Mouse (Mus musculus) cerebellum, adult 9-11 months (tissue): ENCODE measurements around the gene Hibch.
"Not testable (repeated sequence)": the region's sequence is repeated elsewhere in the genome, so short reads cannot be mapped to it uniquely, and the experiment has no call there.

Experiments used
- DNase-seq: peaks from one replicate; pipeline ENCODE4 v3.0.0; 2022

Gene Hibch

DNA sequence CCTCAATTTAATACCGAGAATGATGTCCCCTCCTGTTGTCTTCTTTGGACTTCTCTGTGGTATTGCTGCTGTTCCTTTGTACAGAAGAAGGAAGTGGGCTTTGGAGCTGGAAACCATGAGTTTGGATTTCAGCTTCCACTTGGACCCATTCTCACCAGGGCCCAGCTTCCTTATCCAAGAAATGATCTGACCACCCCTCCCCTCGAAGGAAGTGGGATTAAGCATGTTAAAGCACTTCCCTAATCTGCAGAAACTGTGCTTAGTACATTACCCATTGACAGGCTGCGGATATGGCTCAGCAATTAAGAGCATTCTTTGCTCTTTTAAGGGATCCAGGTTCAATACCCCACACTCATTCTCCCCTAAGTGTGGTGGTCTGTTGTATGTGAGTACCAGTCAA is 65.1 kb downstream of the Hibch start:
- no peak for DNase-seq

- no peak for DNase-seq
Measured at GRCm38 (mm10) chr1:52916655-52917054, 71.9 kb downstream of the Hibch start.

- DNase-seq = not testable (repeated sequence)
Measured at GRCm38 (mm10) chr1:52918897-52919296, 74.2 kb downstream of the Hibch start.

- DNase-seq = not testable (repeated sequence)
Measured at GRCm38 (mm10) chr1:52924482-52924881, 79.8 kb downstream of the Hibch start.

GRCm38 (mm10) chr1:52934494-52934893 is 89.8 kb downstream of the Hibch start:
- DNase-seq = no peak

DNA sequence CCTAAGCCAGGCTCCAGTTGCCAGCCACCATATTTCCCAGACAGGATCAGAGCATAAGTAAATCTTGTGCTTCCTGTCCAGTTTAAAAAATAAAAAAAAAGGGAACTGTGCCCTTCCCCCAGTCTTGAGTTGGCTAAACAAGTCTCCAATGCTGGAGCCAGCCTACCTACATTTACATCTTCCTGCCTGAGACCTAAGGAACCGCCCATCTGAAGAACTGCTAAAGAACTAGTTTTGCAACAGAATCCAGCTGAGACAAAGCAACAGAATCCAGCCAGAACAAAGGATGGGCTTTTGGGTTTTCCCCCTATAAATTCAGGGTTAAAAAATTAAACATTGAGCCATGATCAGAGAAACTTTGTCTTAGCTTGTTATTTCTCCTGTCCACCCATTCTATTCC is 94.3 kb downstream of the Hibch start:
- DNase-seq = no peak

- peak; percentile 62 for DNase-seq
Measured at GRCm38 (mm10) chr1:52947895-52948294, 103.2 kb downstream of the Hibch start.

DNA sequence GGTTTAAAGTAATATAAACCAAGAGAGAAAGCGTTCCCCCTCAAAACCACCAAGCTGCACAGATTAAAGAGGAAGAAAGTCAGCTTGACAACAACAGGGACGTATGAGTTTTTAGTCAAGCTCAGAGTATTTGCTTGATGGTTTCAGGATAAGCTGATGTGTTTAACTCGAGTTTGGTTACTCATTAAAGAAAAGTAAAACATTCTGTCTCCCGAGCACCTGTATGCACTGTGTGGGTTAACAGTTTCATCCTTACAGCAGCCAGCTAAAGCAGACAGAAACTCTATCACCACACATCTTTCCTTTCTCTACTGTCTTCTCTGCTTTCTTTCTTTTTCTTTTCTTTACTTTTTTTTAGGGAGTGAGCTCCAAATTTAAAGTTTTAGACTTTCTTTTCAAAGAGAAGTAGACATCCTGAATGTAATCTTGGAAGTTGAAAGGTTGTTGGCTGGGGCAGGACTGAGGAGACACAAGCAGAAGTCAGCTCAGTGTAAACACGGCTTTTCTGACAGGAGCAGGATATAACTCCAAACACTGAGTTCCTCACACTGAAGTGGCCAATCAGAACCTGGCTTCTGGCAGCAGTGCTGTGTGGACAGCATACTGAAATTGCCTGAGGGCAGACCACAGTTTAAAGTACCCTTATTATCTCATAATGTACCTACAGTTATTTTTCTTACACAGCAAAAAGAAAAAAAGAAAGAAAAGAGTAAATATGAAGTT is 106.6 kb downstream of the Hibch start:
- peak; percentile 36 for DNase-seq

- DNase-seq = peak; percentile 55
Measured at GRCm38 (mm10) chr1:52952143-52952542, 107.4 kb downstream of the Hibch start.

- peak; percentile 83 for DNase-seq
Measured at GRCm38 (mm10) chr1:52952551-52953397, 108.0 kb downstream of the Hibch start.

- no peak for DNase-seq
Measured at GRCm38 (mm10) chr1:52953548-52953947, 108.8 kb downstream of the Hibch start.

DNA sequence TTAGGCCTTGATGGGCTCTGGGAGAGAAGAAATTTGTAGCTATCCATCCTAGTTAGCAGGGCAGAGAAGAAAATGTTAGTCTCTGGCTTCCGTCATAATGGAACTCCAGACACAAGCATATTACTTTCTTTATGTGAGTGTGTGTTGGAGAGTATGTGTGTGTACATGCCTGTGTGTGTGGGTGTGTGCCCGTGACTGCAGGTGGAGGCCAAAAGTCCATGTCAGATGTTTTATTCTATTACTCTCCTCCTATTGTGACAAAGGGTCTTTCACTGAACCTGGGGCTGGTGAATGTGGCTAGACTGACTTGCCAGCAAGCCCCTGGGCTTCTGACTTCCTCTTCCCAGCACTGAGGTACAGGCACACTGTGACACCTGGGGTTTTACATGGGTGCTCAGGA is 109.7 kb downstream of the Hibch start:
- no peak for DNase-seq

DNA sequence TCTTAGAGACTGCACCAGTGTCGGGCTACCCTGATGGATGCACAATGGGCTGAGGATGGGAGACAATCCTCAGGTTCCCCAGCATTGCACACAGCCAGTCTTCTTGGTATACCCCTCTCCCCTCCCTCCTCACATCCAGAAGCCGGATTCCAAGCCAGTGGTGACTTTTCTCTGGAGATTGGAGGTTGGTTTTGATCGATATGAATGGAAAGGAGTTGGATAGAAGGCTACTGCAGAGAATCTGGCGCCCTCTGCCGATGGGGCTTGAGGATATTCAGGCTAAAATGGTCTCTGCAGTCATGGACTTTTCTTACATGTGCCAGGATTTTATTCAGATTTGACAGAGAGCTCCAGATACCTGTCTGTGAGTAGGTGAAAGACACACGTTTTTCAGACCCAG is 110.4 kb downstream of the Hibch start:
- peak; percentile 46 for DNase-seq

DNA sequence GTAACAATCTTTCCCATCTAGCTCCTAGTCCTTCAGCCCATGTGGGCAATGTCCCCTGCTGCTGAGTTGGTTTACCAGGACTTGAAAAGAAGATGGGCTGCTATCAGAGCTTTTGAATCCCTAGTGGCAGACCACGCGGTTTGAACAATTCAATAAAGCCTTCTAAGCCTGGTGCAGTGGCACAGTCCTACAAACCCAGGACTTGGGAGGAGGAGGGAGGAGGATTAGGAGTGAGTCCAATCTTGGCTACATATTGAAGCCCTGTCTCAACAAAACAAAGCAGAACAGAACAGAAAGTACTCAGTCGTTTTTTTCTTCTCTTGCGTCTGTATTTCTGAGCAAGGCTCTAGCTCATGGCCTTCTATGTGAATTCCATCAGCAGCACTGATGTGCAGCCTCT is 112.0 kb downstream of the Hibch start:
- no peak for DNase-seq

- no peak for DNase-seq
Measured at GRCm38 (mm10) chr1:52960191-52960590, 115.5 kb downstream of the Hibch start.

- DNase-seq = no peak
Measured at GRCm38 (mm10) chr1:52963097-52963496, 118.4 kb downstream of the Hibch start.

GRCm38 (mm10) chr1:52964581-52964980 is 119.9 kb downstream of the Hibch start:
- no peak for DNase-seq
